Mouse (Mus musculus): Measurements from ENCODE around the gene Zkscan17. TPM values are rescaled to one million over a fixed set of nuclear protein-coding genes. Genes with fewer than 3 reads are reported as not detected.

The Zkscan17 gene
- total RNA-seq, 2 experiments from 2014 or later, result 14.5 to 14.9 TPM

DNA sequence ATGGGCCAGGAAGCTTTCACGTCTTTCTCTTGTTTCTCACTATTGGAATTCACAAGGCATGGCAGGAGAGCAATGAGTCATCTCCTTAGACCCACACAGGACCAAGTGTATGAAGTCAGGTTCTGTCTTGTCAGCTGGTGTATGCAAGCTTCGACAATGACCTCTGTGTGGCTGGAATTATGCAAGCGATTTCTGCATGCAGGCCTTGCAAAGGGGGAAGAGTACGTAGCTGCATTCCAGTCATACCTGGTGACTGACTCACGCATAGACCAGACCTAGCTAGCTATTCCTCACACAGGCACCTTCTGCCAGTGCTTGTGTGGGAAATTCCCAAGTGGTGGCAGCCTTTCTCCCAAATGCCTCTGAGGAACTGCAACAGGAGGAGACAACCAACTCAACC is 67.6 kb downstream of the Zkscan17 start:
- no peak for DNase-seq

DNA sequence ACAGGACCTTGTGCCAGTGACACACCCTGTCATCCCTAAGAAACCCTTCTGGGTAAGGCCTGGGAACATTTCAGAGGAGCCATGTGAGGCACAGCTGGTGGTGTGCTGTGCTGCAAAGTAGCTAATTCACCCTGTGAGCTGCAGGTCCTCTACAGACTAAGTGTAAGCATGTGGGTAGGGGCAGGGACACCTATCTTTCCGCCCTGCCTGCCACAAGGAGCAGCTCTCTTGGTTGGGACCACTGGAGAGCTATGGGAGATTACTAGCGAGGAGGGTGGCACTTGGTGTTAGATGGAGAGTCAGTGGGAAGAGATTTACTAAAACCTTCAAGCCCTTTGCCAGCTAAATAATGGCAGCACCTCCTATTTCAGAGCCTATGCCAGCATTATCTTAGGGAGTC is 69.7 kb downstream of the Zkscan17 start:
- DNase-seq, result no peak

DNA sequence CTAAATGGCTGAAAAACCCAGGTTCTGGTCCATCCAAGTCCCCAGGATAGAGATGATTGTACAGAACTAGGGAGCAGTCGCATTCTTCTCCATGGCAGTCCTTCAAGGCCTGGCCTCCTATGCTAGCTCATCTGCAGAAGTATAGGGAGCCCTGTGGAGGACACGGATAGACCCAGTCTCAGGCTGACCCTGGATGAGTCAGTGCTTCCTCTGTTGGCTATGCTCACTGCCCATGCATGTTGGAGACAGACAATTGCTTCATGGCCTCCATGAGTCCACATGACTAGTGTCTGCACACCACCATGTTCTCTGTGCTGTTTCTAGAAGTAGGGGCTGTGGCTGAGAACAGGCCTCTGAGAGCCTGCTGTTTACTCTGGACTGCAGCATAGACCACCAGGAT is 70.2 kb downstream of the Zkscan17 start:
- no peak for DNase-seq

DNA sequence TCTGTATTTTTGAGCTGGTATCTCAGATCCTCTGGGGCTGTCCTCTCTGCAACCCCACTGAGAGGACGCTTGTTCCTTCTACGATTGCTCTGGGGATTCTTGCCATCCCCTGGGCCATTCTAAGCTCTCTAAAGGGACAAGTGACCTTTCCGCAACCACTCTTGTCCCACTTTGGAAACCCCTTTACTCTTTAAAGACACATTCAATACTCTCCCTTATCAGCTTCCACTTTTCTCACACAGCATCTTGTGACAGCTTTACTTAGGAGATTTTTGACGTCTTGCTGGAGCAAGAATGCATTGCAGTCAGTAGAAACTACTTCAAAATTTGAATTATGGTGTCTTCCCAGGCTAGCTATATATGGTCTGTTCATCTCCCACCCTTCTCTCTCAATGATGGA is 75.5 kb downstream of the Zkscan17 start, which contains the start of gene Snap47:
Gene Snap47, minus strand, starts transcription at position 101 of the 400 bp plus-strand sequence.
- no peak for DNase-seq

DNA sequence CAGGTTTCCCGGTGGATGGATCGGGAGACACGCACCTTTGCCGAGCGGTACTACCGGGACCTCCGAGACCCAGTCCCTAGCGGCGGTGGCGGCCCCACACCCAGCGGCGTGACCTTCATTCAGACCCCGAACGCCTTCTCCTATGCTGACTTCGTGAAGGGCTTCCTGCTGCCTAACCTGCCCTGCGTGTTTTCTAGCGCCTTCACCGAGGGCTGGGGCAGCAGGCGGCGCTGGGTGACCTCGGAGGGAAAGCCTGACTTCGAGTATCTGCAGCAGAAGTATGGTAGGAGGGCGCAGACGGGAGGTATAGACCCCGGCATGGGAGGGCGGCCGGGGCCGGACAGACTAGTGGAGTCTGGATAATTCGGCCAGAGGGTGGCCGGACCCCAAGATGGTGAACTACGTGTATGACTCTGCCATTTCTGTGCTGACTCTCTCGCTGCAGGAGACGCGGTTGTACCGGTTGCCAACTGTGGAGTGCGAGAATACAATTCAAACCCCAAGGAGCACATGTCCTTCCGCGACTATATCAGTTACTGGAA is 76.2 kb downstream of the Zkscan17 start:
- DNase-seq, result no peak

DNA sequence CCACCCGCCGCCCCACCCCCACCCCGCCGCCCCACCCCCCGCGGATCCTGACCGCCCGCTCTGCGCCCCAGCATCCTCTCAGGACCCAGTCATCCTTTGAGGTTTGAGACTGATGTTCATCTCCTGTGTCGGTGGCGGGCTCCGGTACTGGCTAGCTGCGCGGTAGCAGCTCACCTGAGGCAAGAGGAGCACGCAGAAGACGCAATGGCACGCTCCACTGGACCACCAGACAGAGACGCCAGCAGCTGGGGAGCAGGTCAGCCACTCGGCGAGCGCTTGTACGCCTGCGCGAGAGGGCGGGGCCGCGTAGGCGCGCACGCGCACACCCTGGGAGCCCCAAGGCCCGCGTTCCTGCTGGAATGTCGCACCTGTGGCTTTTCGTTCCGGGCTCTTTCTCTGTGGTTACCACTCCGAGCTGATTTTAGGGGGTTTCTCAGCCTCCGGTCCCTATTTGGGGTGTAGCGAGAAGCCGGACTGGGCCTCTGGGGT is 76.8 kb downstream of the Zkscan17 start, which contains the start of gene Jmjd4:
Gene Jmjd4, plus strand, starts transcription at position 305 of the 489 bp plus-strand sequence.
- peak; percentile 91 for DNase-seq

DNA sequence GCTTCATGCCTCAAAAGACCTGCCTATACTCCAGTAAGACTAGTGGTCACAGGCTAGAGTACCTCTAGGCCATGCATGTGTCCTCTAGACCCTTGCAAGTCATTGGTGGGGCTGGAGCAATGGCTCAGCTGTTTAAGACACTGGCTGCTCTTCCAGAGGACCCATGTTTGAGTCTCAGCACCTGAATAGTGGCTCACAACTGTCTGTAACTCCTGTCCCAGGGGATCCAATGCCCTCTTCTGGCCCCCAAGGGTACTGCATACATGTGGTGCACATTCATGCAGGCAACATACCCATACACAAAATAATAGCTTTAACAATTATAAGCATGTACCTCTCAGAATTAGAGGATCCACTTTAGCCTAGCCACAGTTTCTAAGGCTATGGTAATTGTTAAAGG is 83.4 kb downstream of the Zkscan17 start:
- no peak for DNase-seq

DNA sequence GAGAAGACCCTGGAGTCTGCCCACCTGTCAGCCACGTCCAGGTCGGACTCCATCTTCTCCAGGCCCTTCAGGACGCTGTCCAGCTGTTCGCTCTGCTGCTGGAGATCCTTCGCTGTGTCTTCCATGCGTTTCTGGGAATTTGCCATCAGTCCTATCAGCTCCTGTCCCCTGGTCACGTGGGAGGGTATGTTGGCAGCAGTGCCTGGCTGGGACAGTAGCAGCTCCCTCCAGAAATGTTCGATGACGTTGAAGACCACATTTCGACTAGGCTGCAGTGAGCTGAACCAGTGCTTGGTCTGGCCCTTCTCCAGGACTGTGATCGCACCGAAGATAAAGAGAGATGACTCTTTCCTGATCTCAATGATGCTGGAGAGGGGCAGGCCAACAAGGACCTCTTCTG is 88.6 kb downstream of the Zkscan17 start:
- DNase-seq, result no peak

Other genes with a start within 250 kb of the Zkscan17 start
- not detected for gene Wnt3a, start 236.0 kb downstream of the Zkscan17 start, total RNA-seq (2021)
- 10 to 100 TPM; 11.1 to 11.8 TPM for gene Wnt9a, start 219.8 kb downstream of the Zkscan17 start, total RNA-seq (2021)
- not detected for gene Prss38, start 151.1 kb downstream of the Zkscan17 start, total RNA-seq (2021)
- gene Jmjd4, start 76.7 kb downstream of the Zkscan17 start, total RNA-seq (2021), result 1 to 10 TPM; 7.9 to 8.2 TPM
- gene Snap47, start 75.6 kb downstream of the Zkscan17 start, total RNA-seq (2021), result 10 to 100 TPM; 25.8 to 28.0 TPM
- 1 to 10 TPM; 4.1 to 4.2 TPM for gene Zfp867, start 54.3 kb downstream of the Zkscan17 start, total RNA-seq (2021)
- under 1 TPM; 0.28 to 0.45 TPM for gene Nlrp3, start 14.8 kb upstream of the Zkscan17 start, total RNA-seq (2021)
- gene Olfr222, start 49.5 kb upstream of the Zkscan17 start, total RNA-seq (2021), result not detected
- not detected for gene Olfr223, start 66.5 kb upstream of the Zkscan17 start, total RNA-seq (2021)
- gene Mprip, start 134.6 kb upstream of the Zkscan17 start, total RNA-seq (2021), result 100 to 1,000 TPM; 139 to 166 TPM